Mouse (Mus musculus) gastrocnemius, adult 8-10 months (tissue): Measurements from ENCODE around the gene Rtkn. TPM values are rescaled to one million over a fixed set of nuclear protein-coding genes. Genes with fewer than 3 reads are reported as not detected.

Experiments used
- DNase-seq, 2 experiments: peaks; one replicate each; pipeline ENCODE4 v3.0.0; 2022; ENCODE audit warnings: low spot score in 2 of 2
- total RNA-seq, 4 experiments: library from RNA; stranded (reverse); gene quantifications; 2 replicates each; pipeline ENCODE4 v1.2.4; 2022

The Rtkn gene
- total RNA-seq, 4 experiments from 2014 or later: 9.0 to 12.2 (median 10.9) TPM

DNA sequence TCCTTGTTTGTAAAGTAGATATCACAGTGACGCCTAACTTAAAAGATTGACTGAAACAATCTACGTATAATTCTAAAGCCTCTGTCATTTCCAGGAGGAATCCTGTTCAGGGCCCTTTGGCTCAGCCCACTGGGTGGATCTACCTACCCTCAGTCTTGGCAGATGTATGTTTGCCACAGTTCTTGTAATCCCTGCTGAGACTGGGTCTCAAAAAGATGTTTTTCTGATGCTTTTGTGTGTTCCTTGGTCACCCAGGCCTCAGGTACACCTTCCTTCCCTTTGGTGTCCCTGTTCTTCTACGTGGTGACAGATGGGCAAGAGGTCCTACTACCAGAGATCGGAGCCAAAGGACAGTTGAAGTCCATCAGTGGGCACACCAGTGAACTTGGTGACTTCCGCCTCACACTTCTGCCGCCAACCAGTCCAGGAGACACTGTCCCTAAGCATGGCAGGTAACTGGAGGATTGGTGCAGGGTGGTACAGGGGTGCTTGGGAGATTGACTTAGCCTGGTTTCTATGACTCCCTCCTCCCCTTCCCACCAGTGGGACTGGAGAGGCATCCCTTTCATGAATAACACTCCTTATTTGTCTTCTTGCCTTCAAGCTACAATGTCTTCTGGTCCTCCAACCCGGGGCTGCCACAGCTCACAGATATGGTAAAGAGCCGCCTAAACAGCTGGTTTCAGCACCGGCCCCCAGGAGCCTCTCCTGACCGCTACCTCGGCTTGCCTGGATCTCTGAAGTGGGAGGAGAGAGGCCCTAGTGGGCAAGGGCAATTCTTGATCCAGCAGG, 18.7 kb upstream of the Rtkn start:
- no peak for DNase-seq

DNA sequence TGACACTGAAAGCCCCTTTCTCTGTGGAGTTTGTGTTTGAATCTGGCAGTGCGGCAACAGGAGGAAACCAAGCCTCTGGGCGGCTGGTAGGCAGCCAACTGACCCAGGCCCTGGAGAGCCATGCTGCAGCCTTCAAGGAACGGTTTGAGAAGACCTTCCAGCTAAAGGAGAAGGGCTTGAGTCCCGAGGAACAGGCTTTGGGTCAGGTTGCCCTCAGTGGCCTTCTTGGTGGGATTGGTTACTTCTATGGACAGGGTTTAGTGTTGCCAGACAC, 18.2 kb upstream of the Rtkn start:
- no peak for DNase-seq

DNA sequence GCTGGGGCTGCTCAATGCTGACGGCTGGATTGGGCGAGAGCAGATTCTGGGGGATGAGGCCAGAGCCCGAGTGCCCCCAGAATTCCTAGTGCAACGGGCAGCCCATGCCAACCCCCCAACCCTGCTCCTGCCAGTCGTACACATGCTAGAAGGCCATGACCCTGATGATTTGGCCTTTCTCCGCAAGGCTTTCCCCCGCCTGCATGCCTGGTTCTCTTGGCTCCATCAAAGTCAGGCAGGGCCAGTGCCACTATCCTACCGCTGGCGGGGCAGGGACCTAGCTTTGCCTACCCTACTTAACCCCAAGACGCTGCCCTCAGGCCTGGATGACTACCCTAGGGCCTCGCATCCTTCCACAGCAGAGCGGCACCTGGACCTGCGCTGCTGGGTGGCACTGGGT, 17.6 kb upstream of the Rtkn start:
- DNase-seq: no peak

DNA sequence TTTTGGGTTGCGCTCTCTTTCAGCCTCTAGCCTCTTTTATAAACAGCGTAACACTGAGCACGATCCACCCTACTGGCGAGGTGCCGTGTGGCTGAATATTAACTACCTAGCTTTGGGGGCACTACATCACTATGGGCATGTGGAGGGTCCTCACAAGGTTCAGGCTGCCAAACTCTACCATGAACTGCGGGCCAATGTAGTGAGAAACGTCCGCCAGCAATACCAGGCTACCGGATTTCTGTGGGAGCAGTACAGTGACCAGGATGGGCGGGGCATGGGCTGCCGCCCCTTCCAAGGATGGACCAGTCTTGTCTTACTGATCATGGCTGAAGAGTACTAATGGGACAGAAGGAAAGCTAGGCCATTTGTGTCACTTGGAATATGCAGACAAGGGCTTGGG, 16.9 kb upstream of the Rtkn start:
- no peak for DNase-seq

DNA sequence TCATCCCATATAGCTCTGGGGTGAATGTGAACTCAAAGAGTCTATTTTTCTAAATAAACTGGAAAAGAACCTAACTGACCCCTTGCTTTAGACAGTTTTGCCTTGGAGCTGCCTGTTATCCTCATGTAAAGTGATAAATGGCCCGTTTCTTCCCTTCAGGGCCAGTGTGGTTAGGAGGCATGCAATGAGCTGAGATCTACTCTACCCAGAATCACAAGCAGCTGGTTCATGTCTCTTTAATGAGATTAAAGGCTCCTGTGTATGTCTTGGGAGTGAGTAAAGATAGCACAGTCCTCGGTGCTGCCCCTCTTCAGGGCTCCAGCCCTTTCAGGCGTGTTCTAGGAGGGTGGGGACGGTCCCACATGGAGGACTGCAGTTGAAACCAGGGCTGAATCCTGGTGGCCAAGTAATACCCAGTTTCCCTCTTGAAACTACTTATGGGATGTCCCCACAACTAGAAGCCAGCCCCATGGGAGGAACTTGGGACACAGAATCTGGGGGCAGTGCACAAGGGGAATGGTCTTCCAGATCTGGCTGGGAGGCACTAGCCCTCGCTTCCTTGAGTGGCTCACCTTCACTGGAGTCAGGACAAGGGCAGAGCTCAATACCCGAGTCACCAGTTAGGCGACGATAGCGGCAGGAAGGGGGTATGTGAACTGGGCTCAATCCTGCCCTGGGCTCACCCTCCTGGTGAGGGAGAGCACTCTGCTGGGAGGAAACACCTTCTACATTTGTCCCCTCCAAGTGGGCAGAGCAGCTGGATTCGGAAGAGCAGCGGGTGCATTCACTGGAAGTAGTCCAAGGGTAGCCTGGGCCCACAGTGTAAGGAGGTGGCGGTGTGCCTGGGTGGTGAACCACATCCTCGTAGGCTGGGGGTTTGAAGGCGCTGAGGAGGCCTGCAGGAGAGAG, 16.2 kb upstream of the Rtkn start:
- DNase-seq: no peak

DNA sequence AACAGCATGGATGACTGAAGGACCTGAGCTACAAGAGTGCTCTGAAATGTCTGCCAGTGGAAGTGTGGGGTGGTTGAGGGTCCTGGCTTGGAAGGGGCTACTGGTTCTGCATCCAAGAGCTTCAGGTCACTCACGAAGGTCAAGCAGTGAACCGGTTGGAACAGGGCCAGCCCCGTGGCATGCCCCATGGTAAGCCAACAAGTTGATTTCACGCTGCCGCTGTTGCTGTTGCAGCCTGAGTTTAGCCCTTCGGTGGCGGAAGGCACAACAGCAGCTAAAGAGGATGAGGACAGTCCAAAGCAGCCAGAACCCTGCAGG, 15.6 kb upstream of the Rtkn start:
- DNase-seq: no peak

DNA sequence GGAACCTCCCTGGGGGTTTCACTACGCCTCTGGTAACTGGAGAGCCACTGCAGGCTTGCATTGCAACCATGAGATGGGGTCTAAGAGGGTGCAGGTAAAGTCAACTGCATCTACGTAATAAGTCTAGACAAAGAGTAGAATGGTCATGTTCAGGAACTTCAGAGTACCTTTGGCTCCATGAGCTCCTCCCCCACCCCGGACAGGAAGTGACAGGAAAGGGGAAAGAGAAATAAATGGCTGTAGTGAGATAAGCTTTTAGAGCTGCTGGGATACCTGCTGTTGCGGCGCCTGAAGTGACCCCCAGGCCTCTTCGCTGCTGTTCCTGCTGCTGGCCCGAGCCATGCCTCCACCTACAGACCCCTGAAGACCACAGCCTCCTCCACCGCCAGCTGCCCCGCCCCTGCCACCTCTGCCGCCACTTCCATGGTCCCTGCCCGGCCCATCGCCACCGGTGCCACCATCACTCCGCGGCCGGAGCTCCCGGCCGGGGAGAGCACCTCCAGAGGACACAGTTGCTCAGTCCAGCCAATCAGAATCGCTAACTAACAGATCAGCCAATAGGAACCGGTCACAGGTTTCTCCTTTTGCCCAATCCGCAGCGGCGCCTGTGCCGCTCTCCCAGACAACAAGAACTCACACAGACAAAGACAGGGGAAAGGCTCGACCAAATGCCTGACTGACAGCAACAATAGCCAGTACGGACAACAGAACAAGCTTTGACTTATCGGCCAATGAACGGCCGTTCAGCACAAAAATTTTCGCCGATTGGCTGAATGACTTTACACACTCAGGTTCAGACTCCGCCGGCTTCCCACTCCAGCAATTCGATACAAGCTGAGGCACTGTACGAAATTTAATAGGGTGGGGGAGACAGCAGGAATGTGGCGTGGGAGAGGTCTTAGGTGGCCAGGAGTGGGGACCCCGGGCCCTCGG, 14.1 kb upstream of the Rtkn start, which contains the start of gene Wbp1:
Gene Wbp1 (minus strand): TSS at position 630 of the 933 bp plus-strand sequence.
- peak; percentile 86 to 94 for DNase-seq

DNA sequence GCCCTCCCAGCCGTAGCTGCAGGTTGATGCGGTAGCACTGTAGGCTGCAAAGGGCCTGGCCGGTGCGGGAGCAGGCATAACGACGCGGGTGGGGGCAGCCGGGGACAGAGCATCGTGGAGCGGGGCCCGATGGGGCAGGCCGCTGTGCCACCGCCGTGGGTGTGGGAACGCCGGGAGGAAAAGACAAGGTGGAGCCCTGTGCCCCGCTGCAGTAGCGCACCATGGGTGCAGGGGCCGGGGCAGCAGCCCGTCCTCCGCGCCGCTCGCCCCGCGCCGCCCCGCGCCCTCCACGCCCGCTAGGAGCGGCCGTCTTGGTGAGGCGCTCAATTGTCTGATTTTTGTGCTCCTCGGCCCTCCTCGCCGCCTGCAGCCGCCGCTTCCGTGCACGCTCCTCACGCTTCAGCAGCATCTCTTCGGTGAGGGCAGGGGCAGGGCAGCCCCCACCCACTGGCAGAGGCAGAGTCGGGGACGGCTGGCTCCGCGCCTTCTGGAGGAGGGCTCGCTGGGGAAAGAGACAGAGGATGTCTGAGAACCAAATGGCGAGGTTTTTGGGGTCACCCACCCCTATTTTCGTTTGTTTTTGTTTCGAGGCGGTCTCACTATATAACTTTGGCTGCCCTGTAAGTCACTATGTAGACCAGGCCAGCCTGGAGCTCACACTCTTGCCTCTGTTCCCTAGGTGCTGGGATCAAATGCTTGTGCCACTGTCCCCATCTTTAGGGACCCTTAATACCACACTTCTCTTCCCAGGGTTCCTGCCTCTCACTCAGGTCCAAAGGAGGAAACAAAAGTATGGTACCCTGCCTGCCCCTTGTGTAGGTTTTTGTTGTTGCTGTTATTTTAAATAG, 13.2 kb upstream of the Rtkn start:
- no peak for DNase-seq

DNA sequence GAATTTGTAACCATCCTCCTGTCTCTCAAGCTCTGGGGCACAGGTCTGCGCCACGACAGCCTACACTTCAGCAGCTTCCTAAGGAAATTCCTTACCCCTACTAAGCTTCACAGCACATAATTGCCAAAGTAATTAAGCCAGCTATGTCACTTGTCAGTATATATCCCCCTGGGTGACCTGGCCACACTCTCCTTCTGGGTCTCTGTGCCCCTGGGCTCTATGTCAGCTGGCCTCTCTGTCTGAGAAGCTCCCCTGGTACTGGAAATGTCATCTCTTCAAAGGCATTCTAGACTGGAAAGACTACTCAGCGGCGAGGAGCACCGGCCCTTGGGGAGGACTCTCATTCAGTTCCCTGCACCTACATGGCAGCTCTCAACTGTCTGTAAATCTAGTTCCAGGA, 12.3 kb upstream of the Rtkn start:
- no peak for DNase-seq

DNA sequence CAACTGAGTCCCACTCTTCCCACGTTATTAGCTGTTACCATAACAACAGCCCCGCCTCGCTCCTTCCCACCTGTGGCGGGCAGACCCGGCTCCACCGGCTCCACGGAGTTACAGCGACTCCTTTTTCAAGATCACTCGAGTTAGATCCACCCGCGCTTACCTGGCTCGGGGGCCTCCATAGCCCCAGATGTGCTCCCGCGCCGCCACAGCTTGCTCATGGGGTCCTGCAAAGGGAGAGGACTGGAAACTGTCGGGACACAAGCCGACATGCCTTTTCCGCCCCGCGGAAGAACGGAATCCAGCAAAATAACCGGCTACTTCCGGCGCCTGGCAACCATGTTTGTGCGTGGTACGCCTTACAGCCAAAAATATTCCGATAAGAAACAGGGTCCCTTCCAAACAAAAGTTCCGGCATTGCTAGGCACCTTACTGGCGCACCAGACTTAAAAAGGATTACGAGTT, 10.4 kb upstream of the Rtkn start:
- peak; percentile 85 to 88 for DNase-seq

DNA sequence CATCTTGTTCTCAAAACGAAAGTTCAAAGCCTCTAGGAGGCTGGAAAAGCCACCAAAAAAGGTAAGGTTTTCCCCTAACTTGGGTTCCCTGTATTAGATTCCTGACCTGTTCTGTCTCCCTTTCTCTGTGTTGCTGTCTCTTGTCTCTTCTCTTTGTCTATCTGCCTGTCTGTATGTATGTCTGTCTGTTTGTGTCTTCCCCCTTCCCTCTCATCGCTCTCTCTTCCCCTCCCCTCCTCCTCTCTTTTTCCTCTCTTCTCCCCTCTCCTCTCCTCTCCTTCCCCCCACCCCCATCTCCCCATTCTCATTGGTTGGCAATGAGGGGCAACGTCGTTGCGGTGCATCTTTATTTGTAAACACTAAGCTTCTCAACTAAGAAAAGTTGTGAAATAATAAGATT, 9.9 kb upstream of the Rtkn start, which contains the start of gene Ino80b:
Gene Ino80b (minus strand): TSS at position 101 of the 400 bp plus-strand sequence.
- DNase-seq: no peak

DNA sequence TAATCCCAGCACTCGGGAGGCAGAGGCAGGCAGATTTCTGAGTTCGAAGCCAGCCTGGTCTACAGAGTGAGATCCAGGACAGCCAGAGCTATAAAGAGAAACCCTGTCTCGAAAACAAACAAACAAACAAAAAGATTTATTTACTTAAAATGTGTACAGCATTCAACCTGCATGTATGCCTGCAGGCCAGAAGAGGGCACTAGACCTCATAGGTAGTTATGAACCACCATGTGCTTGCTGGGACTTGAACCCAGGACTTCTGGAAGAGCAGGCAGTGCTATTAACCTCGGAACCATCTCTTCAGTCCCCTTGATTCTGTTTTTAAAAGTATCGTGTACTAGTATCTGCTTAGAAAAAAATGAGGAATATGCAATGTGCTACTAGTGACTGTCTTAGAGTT, 7.8 kb upstream of the Rtkn start:
- DNase-seq: no peak

DNA sequence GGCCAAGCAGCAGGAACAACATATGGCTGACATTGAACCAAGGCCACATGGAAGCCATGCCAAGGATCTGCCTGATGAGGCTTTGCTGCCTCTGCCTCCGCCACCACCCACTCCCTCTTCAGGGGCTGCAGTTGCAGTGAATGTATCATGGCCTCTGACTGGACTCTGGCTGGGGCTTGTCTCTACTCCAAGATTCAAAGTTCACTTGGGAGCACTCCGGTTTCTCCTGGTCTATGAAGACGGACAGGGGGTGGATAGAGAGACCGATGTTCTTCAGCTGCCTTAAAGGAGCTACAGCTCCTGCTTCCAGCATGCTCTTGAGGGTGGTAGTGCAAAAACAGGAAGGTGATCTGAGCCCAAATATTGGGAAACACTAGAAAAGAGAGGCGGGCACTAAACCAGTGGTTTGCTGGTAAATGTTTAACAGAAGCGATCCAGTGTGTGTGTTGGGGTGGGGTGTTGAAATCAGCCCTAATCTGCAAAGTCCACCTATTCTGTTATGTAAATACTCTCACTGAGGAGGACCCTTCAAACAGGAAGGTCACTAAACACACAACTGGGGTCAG, 3.7 kb upstream of the Rtkn start:
- DNase-seq: no peak

DNA sequence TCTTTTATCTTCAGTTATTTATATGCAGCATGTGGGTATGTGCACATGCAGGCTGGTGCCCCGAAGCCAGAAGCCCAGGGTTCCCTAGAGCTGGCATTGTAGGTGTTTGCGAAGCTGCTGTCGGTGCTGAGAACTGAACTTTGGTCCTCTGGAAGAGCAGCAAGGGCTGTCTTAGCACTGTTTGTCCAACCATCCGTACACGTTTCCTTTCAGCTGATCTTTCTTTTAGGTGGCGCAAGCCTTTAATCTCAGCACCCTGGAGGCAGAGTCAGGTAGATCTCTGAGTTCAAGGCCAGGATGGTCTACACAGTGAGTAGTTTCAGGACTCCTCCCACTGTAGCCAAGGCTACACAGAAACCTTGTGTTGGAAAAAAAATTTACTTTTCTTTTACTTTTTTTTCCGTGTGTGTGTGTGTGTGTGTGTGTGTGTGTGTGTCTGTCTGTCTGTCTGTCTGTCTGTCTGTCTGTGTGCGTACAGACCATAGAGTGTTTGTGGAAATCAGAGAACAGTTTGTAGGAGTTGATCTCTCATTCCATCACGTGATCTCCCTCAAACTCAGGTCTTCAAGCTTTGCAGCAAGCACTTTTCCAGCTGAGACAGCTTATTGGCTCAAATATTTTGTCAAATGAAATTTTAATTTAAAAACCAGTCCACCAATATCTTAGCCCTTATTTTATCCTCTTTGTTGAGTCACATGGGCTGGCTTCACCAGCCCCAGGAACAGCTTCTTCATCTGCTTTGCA, 2.9 kb upstream of the Rtkn start:
- DNase-seq: no peak

DNA sequence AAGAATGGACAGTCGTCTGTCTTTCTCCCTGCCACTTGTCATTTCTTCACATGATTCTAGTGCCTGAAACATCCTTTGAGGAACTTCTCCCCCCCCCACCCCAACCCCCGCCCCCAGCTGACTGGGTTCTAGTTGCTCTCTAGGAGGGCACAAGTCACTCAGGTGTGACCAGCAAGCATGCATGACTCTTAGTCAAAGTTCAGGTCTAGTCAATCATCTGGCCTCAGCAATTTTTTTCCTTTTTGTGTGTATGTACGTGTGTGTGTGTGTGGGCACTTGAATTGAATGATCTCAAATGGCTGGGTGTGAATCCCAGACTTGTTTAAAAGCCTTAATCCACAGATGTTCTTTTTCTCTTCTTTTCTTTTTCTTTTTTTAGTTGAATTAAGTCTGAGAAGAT, 1.0 kb upstream of the Rtkn start:
- DNase-seq: no peak

DNA sequence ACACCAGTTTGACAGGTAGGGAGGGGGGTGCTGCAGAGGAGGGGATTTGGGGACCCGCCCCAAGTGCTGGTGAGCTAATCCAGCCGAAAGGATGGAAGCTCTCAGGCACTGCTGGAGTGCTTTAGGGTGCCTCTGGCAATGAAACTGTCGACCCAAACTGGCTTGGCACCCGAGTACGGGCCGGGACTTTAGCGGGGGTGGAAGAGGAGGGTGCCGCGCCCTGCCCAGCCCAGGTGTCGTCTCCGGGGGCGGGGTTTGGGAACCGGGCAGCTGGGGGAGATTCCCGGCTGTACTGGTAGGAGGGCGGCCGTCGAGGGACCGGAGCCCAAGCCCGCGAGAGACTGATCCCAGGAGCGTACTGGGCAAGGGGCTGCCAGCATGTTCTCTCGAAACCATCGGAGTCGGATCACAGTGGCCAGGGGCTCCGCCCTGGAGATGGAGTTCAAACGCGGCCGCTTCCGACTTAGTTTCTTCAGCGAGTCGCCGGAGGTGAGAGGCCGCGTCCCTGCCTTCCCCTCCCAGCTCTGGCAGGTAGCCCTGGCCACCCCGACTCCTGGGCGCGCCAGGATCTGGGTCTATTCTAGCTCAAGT, 403 bp downstream of the Rtkn start:
- DNase-seq: peak; percentile 30 to 51

DNA sequence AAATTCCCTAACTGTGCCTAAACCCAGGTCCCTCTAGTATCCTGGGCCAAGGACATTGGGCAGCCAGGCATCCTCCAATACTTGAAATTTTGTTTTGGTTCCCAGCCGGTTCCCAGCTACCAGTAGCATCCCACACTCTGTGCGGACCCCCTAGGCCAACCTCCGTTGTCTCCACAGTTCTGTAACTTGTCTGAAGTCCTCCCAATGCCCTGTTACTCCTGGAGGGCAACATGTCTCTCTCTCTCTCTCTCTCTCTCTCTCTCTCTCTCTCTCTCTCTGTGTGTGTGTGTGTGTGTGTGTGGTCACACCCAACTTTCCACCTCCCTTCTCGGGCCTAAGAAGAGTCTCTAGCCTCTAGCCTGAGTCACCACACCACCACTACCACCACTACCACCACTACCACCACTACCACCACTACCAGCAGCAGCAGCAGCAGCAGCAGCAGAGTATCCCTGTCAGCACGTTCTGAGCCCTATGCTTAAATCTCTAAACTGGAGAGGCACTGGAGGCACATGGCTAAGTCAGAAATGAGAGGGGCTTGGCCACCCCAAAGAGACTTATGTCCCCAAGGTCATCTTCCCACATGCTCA, 1.1 kb downstream of the Rtkn start:
- no peak for DNase-seq

DNA sequence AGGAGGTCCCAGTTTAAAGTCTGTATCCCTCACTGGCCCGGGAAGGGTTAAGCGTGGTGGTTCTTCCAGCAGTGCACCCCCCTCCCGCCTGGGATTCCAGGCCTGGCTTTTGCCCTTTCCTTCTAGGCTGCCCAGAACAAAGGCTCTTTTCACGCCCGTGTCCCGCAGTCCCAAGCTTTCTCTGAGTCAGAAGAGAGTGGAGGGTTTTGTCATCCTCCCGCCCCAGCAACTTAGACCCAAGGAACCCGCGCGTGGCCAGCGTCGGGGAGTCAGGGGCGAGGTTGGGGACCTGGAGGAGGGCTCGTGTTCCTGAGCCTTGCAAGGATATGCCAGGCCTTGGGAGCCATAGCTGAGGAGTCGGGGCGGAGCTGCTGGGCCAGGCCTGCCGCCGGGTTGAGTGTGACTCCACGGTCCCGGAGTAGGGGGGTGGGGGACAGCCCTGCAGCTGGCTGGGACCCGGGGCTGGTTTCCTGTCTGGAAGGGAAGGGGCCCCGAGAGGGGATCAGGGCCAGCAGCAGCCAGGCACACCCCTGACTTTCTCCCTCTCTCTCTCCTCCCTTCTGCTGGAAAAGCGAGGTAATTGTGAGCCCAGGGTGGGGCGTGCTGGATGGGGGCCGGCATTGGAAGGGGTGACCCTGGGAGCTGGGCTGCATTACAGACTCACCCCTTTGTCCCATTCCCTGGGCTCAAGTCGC, 1.8 kb downstream of the Rtkn start:
- DNase-seq: peak; percentile 59 to 74
